Mouse (Mus musculus): ENCODE results near the gene Xrcc3. TPM values are rescaled to one million over a fixed set of nuclear protein-coding genes. Genes with fewer than 3 reads are reported as not detected.
A peak's percentile ranks its signal among the peaks of the same experiment; 100 is the strongest.

Gene Xrcc3
- polyA plus RNA-seq, 1 experiment from 2014 or later: 6.0 TPM

DNA sequence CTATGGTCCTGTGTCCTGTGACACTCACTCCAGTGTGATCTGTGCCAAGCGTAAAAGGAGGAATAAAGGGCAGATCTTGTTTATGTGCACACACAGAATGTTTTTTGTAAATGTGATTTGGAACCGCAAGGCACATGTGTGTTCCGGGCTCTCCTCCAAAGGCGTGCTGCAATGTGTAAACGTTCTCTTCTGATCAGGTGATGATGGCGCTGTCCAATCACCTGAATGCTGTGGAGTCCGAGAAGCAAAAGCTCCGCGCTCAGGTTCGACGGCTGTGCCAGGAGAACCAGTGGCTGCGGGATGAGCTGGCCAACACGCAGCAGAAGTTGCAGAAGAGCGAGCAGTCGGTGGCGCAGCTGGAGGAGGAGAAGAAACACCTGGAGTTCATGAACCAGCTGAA lies 39.5 kb downstream of the Xrcc3 start:
- Histone ChIP-seq H3K4me1 (peaks cover 19% of the 10 kb centered on the region), H3K27ac (replicated peaks) (no peak overlapping the region), H3K9ac (no peak overlapping the region), H3K27me3 (replicated peaks) (no peaks in the 10 kb centered on the region), H3K36me3 (peaks cover 77% of the 10 kb centered on the region), H3K4me3 (no peak overlapping the region), H3K4me2 (no peak overlapping the region), H3K9me3 (no peaks in the 10 kb centered on the region)
- WGBS: 82% methylated on average over 16 of the region's 16 CpGs
- ATAC-seq (ENCODE audit: extremely low read depth, insufficient number of reproducible peaks, low FRiP score, low TSS enrichment): no peak

- Histone ChIP-seq H3K4me1 (peaks cover 49% of the 10 kb centered on the region), H3K27me3 (replicated peaks) (no peaks in the 10 kb centered on the region), H3K27ac (replicated peaks) (peak overlapping the region; percentile 78; the same call in 1 of the 2 replicates), H3K4me3 (no peak overlapping the region), H3K36me3 (peaks cover 46% of the 10 kb centered on the region), H3K4me2 (no peak overlapping the region), H3K9ac (0 out of 2 replicates have a peak overlapping the region, but pooled peaks have one; percentile 34), H3K9me3 (no peaks in the 10 kb centered on the region)
- no peak for ATAC-seq (ENCODE audit: extremely low read depth, insufficient number of reproducible peaks, low FRiP score, low TSS enrichment)
- WGBS: 82% methylated on average over 10 of the region's 10 CpGs
Measured at GRCm38 (mm10) chr12:111770651-111771050, 43.0 kb downstream of the Xrcc3 start.

DNA sequence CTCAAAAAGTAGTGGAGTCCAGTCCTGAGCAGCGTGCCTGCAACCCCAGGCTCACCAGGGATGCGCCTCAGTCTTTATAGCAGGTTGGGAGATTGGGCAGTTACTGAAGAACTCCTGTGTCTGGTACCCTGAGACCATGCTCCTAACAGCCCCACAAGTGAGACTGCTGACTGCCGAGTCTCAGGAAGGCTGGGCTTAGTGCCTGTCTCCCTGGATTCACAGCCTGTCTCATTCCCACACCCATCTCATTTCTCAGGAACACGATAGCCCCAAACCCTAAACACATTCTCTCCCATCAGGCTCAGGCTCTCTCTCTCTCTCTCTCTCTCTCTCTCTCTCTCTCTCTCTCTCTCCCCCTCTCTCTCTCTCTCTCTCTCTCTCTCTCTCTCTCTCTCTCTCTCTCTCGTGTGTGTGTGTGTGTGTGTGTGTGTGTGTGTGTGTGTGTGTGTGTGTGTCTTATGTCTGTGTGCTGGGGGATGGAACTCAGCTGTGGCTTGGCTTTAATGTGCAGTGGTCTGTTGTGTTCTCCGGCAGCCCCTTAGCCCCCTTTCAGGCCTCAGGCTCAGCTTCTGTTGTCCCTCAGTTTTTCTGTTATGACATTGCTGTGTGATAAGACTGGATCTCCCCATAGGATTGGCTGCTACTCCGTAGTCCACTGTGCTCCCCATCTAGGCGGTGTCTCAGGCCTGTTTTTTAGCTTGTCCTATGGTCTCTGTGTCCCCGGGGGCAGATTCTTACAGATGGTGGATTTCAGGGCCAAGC lies 43.7 kb downstream of the Xrcc3 start:
- Histone ChIP-seq H3K9ac (peak overlapping the region; percentile 50; the same call in 1 of the 2 replicates), H3K9me3 (no peaks in the 10 kb centered on the region), H3K4me2 (peak overlapping the region; percentile 30), H3K36me3 (peaks cover 40% of the 10 kb centered on the region), H3K27me3 (replicated peaks) (no peaks in the 10 kb centered on the region), H3K4me3 (no peak overlapping the region), H3K27ac (replicated peaks) (peak overlapping the region; percentile 78), H3K4me1 (peaks cover 51% of the 10 kb centered on the region)
- no peak for ATAC-seq (ENCODE audit: extremely low read depth, insufficient number of reproducible peaks, low FRiP score, low TSS enrichment)
- 49% methylated on average over 8 of the region's 9 CpGs for WGBS

- Histone ChIP-seq H3K4me3 (no peak overlapping the region), H3K36me3 (peaks cover 34% of the 10 kb centered on the region), H3K27me3 (replicated peaks) (no peaks in the 10 kb centered on the region), H3K27ac (replicated peaks) (peak overlapping the region; percentile 78), H3K9ac (no peak overlapping the region), H3K9me3 (no peaks in the 10 kb centered on the region), H3K4me2 (peak overlapping the region; percentile 30), H3K4me1 (peaks cover 51% of the 10 kb centered on the region)
- WGBS: 22% methylated on average over 10 of the region's 10 CpGs
- ATAC-seq (ENCODE audit: extremely low read depth, insufficient number of reproducible peaks, low FRiP score, low TSS enrichment): no peak
Measured at GRCm38 (mm10) chr12:111769306-111769705, 44.4 kb downstream of the Xrcc3 start.

GRCm38 (mm10) chr12:111768322-111768928 lies 45.2 kb downstream of the Xrcc3 start:
- Histone ChIP-seq H3K4me1 (peaks cover 52% of the 10 kb centered on the region), H3K4me3 (no peak overlapping the region), H3K4me2 (no peak overlapping the region), H3K36me3 (peaks cover 32% of the 10 kb centered on the region), H3K27me3 (replicated peaks) (no peaks in the 10 kb centered on the region), H3K9ac (no peak overlapping the region), H3K27ac (replicated peaks) (no peak overlapping the region), H3K9me3 (no peaks in the 10 kb centered on the region)
- ATAC-seq (ENCODE audit: extremely low read depth, insufficient number of reproducible peaks, low FRiP score, low TSS enrichment): no peak
- 86% methylated on average over 10 of the region's 10 CpGs for WGBS

DNA sequence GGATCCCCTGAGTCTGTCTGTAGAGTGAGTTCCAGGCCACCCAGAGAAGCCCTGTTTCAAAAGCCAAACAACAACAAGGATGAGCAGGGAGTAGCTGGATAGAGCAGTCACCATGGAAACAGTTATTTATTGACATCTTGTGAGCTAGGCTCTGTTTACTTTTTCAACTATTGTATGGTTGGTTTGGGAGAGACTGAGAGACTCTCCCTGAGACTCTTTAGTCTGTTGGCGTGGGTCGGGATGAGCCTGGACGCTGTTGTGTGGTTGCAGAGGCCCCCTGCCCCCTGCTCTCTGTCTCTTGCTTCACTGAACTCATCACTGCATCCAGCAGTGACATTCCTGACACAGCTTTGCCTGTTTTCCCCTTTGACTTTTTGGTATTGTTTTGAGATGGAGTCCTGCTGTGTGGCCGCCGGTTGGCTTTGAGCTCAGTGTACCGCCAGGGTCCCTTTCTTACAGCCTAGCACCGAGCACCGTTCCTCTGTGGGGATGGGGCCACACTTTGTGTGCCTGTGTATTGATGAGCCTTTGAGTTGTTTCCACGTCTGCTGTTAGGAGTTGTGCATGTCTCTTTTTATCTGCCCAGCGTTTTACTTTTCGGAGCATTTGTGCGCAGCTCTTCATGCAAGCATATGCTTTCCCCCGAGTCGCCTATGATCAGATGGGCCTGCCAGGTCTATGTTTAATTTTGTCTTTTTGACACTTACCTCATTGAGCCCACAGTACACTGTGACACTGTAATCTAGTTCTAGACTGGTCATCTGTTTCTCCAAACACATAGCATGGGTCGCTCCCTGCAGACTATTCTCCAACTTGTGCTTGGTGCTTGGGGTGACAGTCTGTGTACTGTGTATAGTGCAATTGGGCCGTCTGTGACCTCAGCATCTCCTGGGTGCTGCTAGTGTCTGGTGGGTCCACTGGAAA lies 47.1 kb downstream of the Xrcc3 start:
- no peak overlapping the region; the same call in 1 of the 2 replicates for H3K4me3 ChIP-seq
- ATAC-seq (ENCODE audit: extremely low read depth, insufficient number of reproducible peaks, low FRiP score, low TSS enrichment): no peak; the same call in 1 of the 2 replicates
- H3K9ac ChIP-seq: peak overlapping the region; percentile 61
- no peaks in the 10 kb centered on the region for H3K27me3 ChIP-seq (replicated peaks)
- peaks cover 70% of the 10 kb centered on the region for H3K4me1 ChIP-seq
- WGBS: 57% methylated on average over 16 of the region's 16 CpGs
- peaks cover 27% of the 10 kb centered on the region for H3K36me3 ChIP-seq
- peak overlapping the region; percentile 44 for H3K4me2 ChIP-seq
- peak overlapping the region; percentile 72 for H3K27ac ChIP-seq (replicated peaks)
- no peaks in the 10 kb centered on the region for H3K9me3 ChIP-seq

DNA sequence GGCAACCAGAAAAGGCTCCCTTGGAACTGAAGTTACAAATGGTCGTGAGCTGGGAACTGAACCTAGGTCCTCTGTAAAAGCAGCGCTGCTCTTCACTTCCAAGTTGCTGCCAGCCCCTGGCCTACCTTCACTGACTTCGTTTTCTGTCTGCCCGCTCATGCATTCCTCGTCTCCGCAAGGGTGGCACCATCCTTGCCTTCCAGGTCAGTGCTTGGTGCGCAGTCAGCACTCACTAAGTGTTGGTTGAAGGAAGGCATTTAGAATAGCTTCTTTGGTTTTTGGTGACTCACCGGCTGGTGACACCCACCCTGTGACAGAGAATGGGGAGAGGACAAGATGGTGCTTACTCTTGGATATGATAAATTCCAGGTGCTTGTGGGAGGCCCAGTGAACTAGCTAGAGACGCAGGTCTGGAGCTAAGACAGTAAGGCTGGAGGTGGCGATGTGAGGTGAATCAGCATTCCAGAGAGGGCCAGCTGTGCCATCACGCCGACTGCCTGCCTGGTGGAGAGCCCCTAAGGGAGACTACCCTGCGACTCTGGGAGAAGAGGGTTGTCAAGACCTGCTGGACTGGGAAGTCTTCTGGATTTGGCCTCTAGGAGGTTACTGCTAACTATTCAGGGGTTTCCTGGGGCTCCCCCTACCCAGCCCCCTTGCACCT lies 50.9 kb downstream of the Xrcc3 start:
- peaks cover 71% of the 10 kb centered on the region for H3K4me1 ChIP-seq

DNA sequence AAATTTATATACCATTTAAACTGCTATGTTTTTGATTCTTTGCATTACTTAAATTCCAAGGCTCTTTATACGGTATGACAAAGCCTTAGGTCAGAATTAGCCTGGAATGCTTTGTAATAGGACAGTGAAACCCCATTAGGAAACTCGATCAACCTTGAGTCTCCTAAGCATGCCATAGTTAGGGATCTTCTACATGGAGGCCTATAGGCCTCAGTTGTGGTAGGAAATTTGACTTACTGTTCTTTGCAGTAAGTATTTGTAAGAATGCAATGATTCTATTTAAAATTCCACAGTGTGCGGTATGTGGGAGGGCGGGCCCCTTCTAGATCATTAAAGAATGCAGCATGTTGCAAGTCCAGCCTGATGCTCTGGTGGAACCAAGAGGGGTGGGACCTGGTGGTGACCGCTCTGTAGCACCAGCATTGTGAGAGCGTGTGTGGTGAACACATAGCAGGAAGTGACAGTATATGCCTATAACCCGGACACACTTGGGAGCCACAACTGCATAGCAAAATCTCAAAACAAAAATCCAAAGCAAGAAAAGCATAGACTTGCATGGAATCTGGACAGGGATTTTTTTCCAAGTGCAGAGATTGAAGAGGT lies 53.3 kb downstream of the Xrcc3 start:
- peaks cover 55% of the 10 kb centered on the region for H3K4me1 ChIP-seq
- peak overlapping the region; percentile 99 for H3K9ac ChIP-seq
- WGBS: 63% methylated on average over 7 of the region's 7 CpGs

More for the DNA sequence above, 50.9 kb downstream of the Xrcc3 start:
- Histone ChIP-seq H3K27me3 (replicated peaks) (no peaks in the 10 kb centered on the region), H3K4me3 (no peak overlapping the region), H3K4me2 (no peak overlapping the region), H3K9me3 (no peaks in the 10 kb centered on the region), H3K27ac (replicated peaks) (no peak overlapping the region), H3K9ac (no peak overlapping the region), H3K36me3 (peaks cover 23% of the 10 kb centered on the region)
- 83% methylated on average over 13 of the region's 13 CpGs for WGBS
- no peak for ATAC-seq (ENCODE audit: extremely low read depth, insufficient number of reproducible peaks, low FRiP score, low TSS enrichment)

GRCm38 (mm10) chr12:111759176-111760061 lies 54.3 kb downstream of the Xrcc3 start:
- peak; percentile 27; the same call in 1 of the 2 replicates for ATAC-seq (ENCODE audit: extremely low read depth, insufficient number of reproducible peaks, low FRiP score, low TSS enrichment)
- Histone ChIP-seq H3K4me2 (peak overlapping the region; percentile 99), H3K9ac (peak overlapping the region; percentile 99), H3K4me3 (peak overlapping the region; percentile 98), H3K4me1 (peaks cover 53% of the 10 kb centered on the region), H3K27ac (replicated peaks) (peak overlapping the region; percentile 94), H3K9me3 (no peaks in the 10 kb centered on the region), H3K36me3 (peaks cover 19% of the 10 kb centered on the region), H3K27me3 (replicated peaks) (no peaks in the 10 kb centered on the region)
- under 1% methylated on average over 32 of the region's 35 CpGs for WGBS

More for the DNA sequence above, 53.3 kb downstream of the Xrcc3 start:
- peak overlapping the region; percentile 99 for H3K4me2 ChIP-seq
- no peaks in the 10 kb centered on the region for H3K9me3 ChIP-seq
- peak overlapping the region; percentile 94 for H3K27ac ChIP-seq (replicated peaks)
- no peak for ATAC-seq (ENCODE audit: extremely low read depth, insufficient number of reproducible peaks, low FRiP score, low TSS enrichment)
- H3K27me3 ChIP-seq (replicated peaks): no peaks in the 10 kb centered on the region
- peaks cover 19% of the 10 kb centered on the region for H3K36me3 ChIP-seq
- H3K4me3 ChIP-seq: peak overlapping the region; percentile 98
